Mouse (Mus musculus): ENCODE measurements around the gene Rdh16f2. TPM values are rescaled to one million over a fixed set of nuclear protein-coding genes. Genes with fewer than 3 reads are reported as not detected.
"Not testable (repeated sequence)": the region's sequence is repeated elsewhere in the genome, so short reads cannot be mapped to it uniquely, and the experiment has no call there.

Gene Rdh16f2
- total RNA-seq (2021) = not detected
- long read RNA-seq, experiment 1 = 0 reads
- long read RNA-seq, experiment 2 = 0 reads

GRCm38 (mm10) chr10:127866232-127866631, at the start of gene Rdh16f2:
Gene Rdh16f2, plus strand, starts transcription at chr10:127866474.
- DNase-seq = no peak

GRCm38 (mm10) chr10:127817268-127817910, 48.9 kb upstream of the Rdh16f2 start:
- not testable (repeated sequence) for DNase-seq

GRCm38 (mm10) chr10:127821806-127822205, 44.5 kb upstream of the Rdh16f2 start:
- not testable (repeated sequence) for DNase-seq

GRCm38 (mm10) chr10:127825386-127825785, 40.9 kb upstream of the Rdh16f2 start:
- DNase-seq = no peak

- no peak for DNase-seq
Observed at GRCm38 (mm10) chr10:127829121-127829520, 37.2 kb upstream of the Rdh16f2 start.

- not testable (repeated sequence) for DNase-seq
Observed at GRCm38 (mm10) chr10:127834186-127834585, 32.1 kb upstream of the Rdh16f2 start.

GRCm38 (mm10) chr10:127835292-127835691, 31.0 kb upstream of the Rdh16f2 start:
- no peak for DNase-seq

GRCm38 (mm10) chr10:127837793-127838192, 28.5 kb upstream of the Rdh16f2 start:
- DNase-seq = not testable (repeated sequence)

GRCm38 (mm10) chr10:127838539-127838938, 27.7 kb upstream of the Rdh16f2 start:
- no peak for DNase-seq

GRCm38 (mm10) chr10:127840776-127841175, 25.5 kb upstream of the Rdh16f2 start:
- DNase-seq = no peak

- DNase-seq = not testable (repeated sequence)
Observed at GRCm38 (mm10) chr10:127845945-127846344, 20.3 kb upstream of the Rdh16f2 start.

- DNase-seq = no peak
Observed at GRCm38 (mm10) chr10:127848089-127848488, 18.2 kb upstream of the Rdh16f2 start.

GRCm38 (mm10) chr10:127849628-127850027, 16.6 kb upstream of the Rdh16f2 start, which contains the start of gene Rdh19:
Gene Rdh19, plus strand, starts transcription at chr10:127849928.
- no peak for DNase-seq

GRCm38 (mm10) chr10:127856376-127856775, 9.9 kb upstream of the Rdh16f2 start:
- DNase-seq = no peak

- no peak for DNase-seq
Observed at GRCm38 (mm10) chr10:127864931-127865330, 1.3 kb upstream of the Rdh16f2 start.

GRCm38 (mm10) chr10:127872484-127872883, 6.2 kb downstream of the Rdh16f2 start:
- DNase-seq = no peak

GRCm38 (mm10) chr10:127877681-127878080, 11.4 kb downstream of the Rdh16f2 start:
- DNase-seq = no peak

GRCm38 (mm10) chr10:127878262-127879057, 12.2 kb downstream of the Rdh16f2 start:
- DNase-seq = no peak

GRCm38 (mm10) chr10:127879155-127879688, 12.9 kb downstream of the Rdh16f2 start:
- DNase-seq = no peak

- no peak for DNase-seq
Observed at GRCm38 (mm10) chr10:127881041-127881440, 14.8 kb downstream of the Rdh16f2 start.

- no peak for DNase-seq
Observed at GRCm38 (mm10) chr10:127886551-127886950, 20.3 kb downstream of the Rdh16f2 start.

GRCm38 (mm10) chr10:127886971-127887370, 20.7 kb downstream of the Rdh16f2 start:
- no peak for DNase-seq

- DNase-seq = no peak
Observed at GRCm38 (mm10) chr10:127888605-127889004, 22.3 kb downstream of the Rdh16f2 start, which contains the start of gene Rdh7. Gene Rdh7, minus strand, starts transcription at chr10:127888817.
